In genomic region chr3:34196451-34197162, GRCm38 (mm10) we compare ENCODE assay signal across 10 mouse cellular contexts.
A peak's percentile ranks its signal among the peaks of the same experiment; 100 is the strongest.
DNase-seq lines count a peak whose midpoint lies in the region; ATAC-seq and TF ChIP-seq lines count a peak whose summit lies in the region.
"Had no signal": no experiment of that assay in that cellular context is flagged by ENCODE, and none has a peak within 500 bp of the region (broad histone marks: within the 10 kb centered on the region; RNA-seq: fewer than 3 reads in every experiment).

No protein-coding gene starts in this region.

- H3K27ac ChIP-seq in heart, adult 2 months = no peak overlapping the region
- peak overlapping the region; percentile 80 for H3K27ac ChIP-seq in forebrain, embryonic 13.5 days
- H3K27ac ChIP-seq in midbrain, embryonic 11.5 days (ENCODE audit: low read depth, low read length) = no peak overlapping the region
- H3K27ac ChIP-seq: embryonic facial prominence, embryonic 15.5 days; liver, embryonic 12.5 days had no signal

- H3K9ac ChIP-seq in heart, adult 2 months (ENCODE audit: low read depth, low read length) = no peak overlapping the region
- peak overlapping the region; percentile 60 for H3K9ac ChIP-seq in forebrain, embryonic 13.5 days
- no peak overlapping the region; the same call in 1 of the 2 replicates for H3K9ac ChIP-seq in midbrain, embryonic 11.5 days (ENCODE audit: low read length)
- H3K9ac ChIP-seq: embryonic facial prominence, embryonic 15.5 days; liver, embryonic 12.5 days had no signal

- 33% methylated on average over 22 of the region's 22 CpGs for WGBS in heart, adult 2 months
- 7% methylated on average over 22 of the region's 22 CpGs for WGBS in forebrain, embryonic 13.5 days
- 20% methylated on average over 22 of the region's 22 CpGs for WGBS in midbrain, embryonic 11.5 days

- peak overlapping the region; percentile 57 for H3K4me2 ChIP-seq in forebrain, embryonic 13.5 days
- H3K4me2 ChIP-seq in midbrain, embryonic 11.5 days = peak overlapping the region; percentile 34
- H3K4me2 ChIP-seq: embryonic facial prominence, embryonic 15.5 days; liver, embryonic 12.5 days had no signal

- no peaks in the 10 kb centered on the region for H3K9me3 ChIP-seq in E14TG2a.4 (ENCODE audit: low read length)
- no peaks in the 10 kb centered on the region for H3K9me3 ChIP-seq in forebrain, embryonic 13.5 days (replicated peaks)
- H3K9me3 ChIP-seq in midbrain, embryonic 11.5 days (ENCODE audit: control insufficient read depth, low read length) = no peaks in the 10 kb centered on the region
- H3K9me3 ChIP-seq: embryonic facial prominence, embryonic 15.5 days; liver, embryonic 12.5 days had no signal

- no peaks in the 10 kb centered on the region for H3K4me1 ChIP-seq in heart, adult 2 months (ENCODE audit: control insufficient read depth, insufficient read depth, low read length)
- peaks cover 3% of the 10 kb centered on the region; the same call in 1 of the 2 replicates for H3K4me1 ChIP-seq in E14TG2a.4 (replicated peaks; ENCODE audit: low read depth, low read length)
- peaks cover 37% of the 10 kb centered on the region for H3K4me1 ChIP-seq in forebrain, embryonic 13.5 days
- H3K4me1 ChIP-seq in midbrain, embryonic 11.5 days (ENCODE audit: control insufficient read depth, insufficient read depth, low read length) = peaks cover 10% of the 10 kb centered on the region
- H3K4me1 ChIP-seq: embryonic facial prominence, embryonic 15.5 days; liver, embryonic 12.5 days had no signal

- peak; percentile 41; the same call in 1 of the 2 replicates for ATAC-seq in forebrain, embryonic 13.5 days
- ATAC-seq in midbrain, embryonic 11.5 days (ENCODE audit: low FRiP score) = no peak
- ATAC-seq: liver, embryonic 12.5 days had no signal

- no peaks in the 10 kb centered on the region for H3K79me2 ChIP-seq in heart, adult 2 months (replicated peaks; ENCODE audit: control insufficient read depth, insufficient read depth, low read length)

- TF ChIP-seq EP300 in heart, adult 2 months (IDR thresholded peaks at IDR 0.05; ENCODE audit: insufficient read depth, low read depth, low read length) = no peak

- TF ChIP-seq POLR2A in heart, adult 2 months (IDR thresholded peaks at IDR 0.05; ENCODE audit: insufficient read depth, low read depth, low read length) = no peak

- no peaks in the 10 kb centered on the region for H3K36me3 ChIP-seq in heart, adult 2 months (ENCODE audit: control insufficient read depth, insufficient read depth, low read length)
- H3K36me3 ChIP-seq in E14TG2a.4 (ENCODE audit: insufficient read depth, low read length) = no peaks in the 10 kb centered on the region
- no peaks in the 10 kb centered on the region for H3K36me3 ChIP-seq in forebrain, embryonic 13.5 days (ENCODE audit: poor library complexity, severe bottlenecking)
- no peaks in the 10 kb centered on the region for H3K36me3 ChIP-seq in midbrain, embryonic 11.5 days (ENCODE audit: control insufficient read depth, insufficient read depth, low read length)
- H3K36me3 ChIP-seq: embryonic facial prominence, embryonic 15.5 days; liver, embryonic 12.5 days had no signal

- intact Hi-C loops in heart, adult 2 months (cut with DNase I) = loop anchor here (5.0 kb wide), 1 partner anchor 239 kb away; no protein-coding TSS in a partner anchor

- TF ChIP-seq CTCF in heart, adult 2 months (IDR thresholded peaks at IDR 0.05) = no peak
- no peak for TF ChIP-seq CTCF in E14TG2a.4 (conservative IDR thresholded peaks at IDR 0.05; ENCODE audit: low read length)

- H3K4me3 ChIP-seq in heart, adult 2 months = no peak overlapping the region
- peak overlapping the region; percentile 37; the same call in 1 of the 2 replicates for H3K4me3 ChIP-seq in E14TG2a.4 (replicated peaks; ENCODE audit: low read length)
- peak overlapping the region; percentile 39 for H3K4me3 ChIP-seq in forebrain, embryonic 13.5 days
- H3K4me3 ChIP-seq in midbrain, embryonic 11.5 days (ENCODE audit: low read depth, low read length) = peak overlapping the region; percentile 3; the same call in 1 of the 2 replicates
- H3K4me3 ChIP-seq: embryonic facial prominence, embryonic 15.5 days; liver, embryonic 12.5 days had no signal

- DNase-seq in heart, adult 11 months = peak; percentile 51
- no peak for DNase-seq in heart, adult 2 months
- DNase-seq in midbrain, embryonic 11.5 days (ENCODE audit: low spot score, missing footprints) = peak; percentile 92
- DNase-seq in spleen, adult 12 weeks (ENCODE audit: low spot score) = no peak
- no peak for DNase-seq in gastrocnemius, postnatal 10 days
- no peak for DNase-seq in cerebellum, adult 9-10 months

- H3K27me3 ChIP-seq in heart, adult 2 months (ENCODE audit: control insufficient read depth, insufficient read depth, low read length) = peaks cover 4% of the 10 kb centered on the region; the same call in 1 of the 2 replicates
- H3K27me3 ChIP-seq in E14TG2a.4 (ENCODE audit: insufficient read depth, low read length) = peaks cover 9% of the 10 kb centered on the region
- no peaks in the 10 kb centered on the region for H3K27me3 ChIP-seq in forebrain, embryonic 13.5 days
- peaks cover 6% of the 10 kb centered on the region; the same call in 1 of the 2 replicates for H3K27me3 ChIP-seq in midbrain, embryonic 11.5 days (ENCODE audit: control insufficient read depth, insufficient read depth, low read length)

Comparison
In these comparisons a context has a peak if more than half of its experiments do, and no peak if none do; other contexts are left out.
1. DNase-seq: peak in heart, adult 11 months (single experiment) and midbrain, embryonic 11.5 days (single experiment); none in heart, adult 2 months (0 of 2), spleen, adult 12 weeks (single experiment), gastrocnemius, postnatal 10 days (single experiment) and cerebellum, adult 9-10 months (single experiment).